ENCODE assay signal across 26 mouse cellular contexts in the genomic region with DNA sequence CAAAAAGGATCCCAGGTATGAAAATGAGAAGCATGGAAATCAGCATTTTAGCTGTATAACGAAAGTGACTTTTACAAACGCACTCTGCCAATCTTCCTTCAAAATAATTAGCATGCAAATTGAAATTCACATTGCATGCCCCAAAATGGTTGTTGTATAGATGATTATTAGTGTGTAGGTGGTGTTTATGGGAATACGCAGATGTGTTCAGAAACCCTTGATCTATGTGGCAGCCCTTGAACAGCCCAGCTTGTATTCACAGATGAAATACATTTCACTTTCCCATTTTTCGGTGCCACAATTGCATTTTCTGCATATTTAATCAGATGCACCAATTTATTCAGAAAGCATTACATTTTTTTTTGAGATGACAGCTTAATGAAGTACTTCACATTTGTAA.
"Had no signal": no experiment of that assay in that cellular context is flagged by ENCODE, and none has a peak within 500 bp of the region (broad histone marks: within the 10 kb centered on the region; RNA-seq: fewer than 3 reads in every experiment).

No protein-coding gene starts in this region.

- H3K9ac ChIP-seq: heart, embryonic 13.5 days; heart, embryonic 15.5 days; hindbrain, embryonic 13.5 days; hindbrain, embryonic 15.5 days; limb, embryonic 12.5 days; liver, embryonic 13.5 days; liver, embryonic 15.5 days had no signal

- H3K27ac ChIP-seq: heart, adult 2 months; heart, embryonic 13.5 days; heart, embryonic 15.5 days; hindbrain, embryonic 13.5 days; hindbrain, embryonic 15.5 days; hindbrain, postnatal 0 days; layer of hippocampus, adult 2 months; left cerebral cortex, adult 2 months; limb, embryonic 10.5 days; limb, embryonic 12.5 days; liver, embryonic 13.5 days; liver, embryonic 15.5 days had no signal

- H3K4me1 ChIP-seq: hindbrain, embryonic 15.5 days; liver, embryonic 13.5 days; liver, embryonic 15.5 days had no signal

- DNase-seq: gastrocnemius, postnatal 14 days; gastrocnemius, postnatal 36 days; heart, adult 11 months; heart, adult 2 months; heart, postnatal 14 days; heart, postnatal 36 days; kidney, adult 11 months; kidney, adult 8-10 months; kidney, postnatal 10 days; kidney, postnatal 25 days; kidney, postnatal 4 days; liver; liver, embryonic 13.5 days had no signal

- H3K4me3 ChIP-seq: heart, adult 2 months; heart, embryonic 13.5 days; heart, embryonic 15.5 days; hindbrain, embryonic 13.5 days; hindbrain, embryonic 15.5 days; layer of hippocampus, adult 2 months; left cerebral cortex, adult 2 months; limb, embryonic 10.5 days; limb, embryonic 12.5 days; liver, embryonic 13.5 days; liver, embryonic 15.5 days had no signal

- H3K36me3 ChIP-seq: heart, embryonic 13.5 days; heart, embryonic 15.5 days; hindbrain, embryonic 13.5 days; hindbrain, embryonic 15.5 days; limb, embryonic 10.5 days; limb, embryonic 12.5 days; liver, embryonic 13.5 days; liver, embryonic 15.5 days had no signal

- H3K27me3 ChIP-seq: heart, embryonic 13.5 days; heart, embryonic 15.5 days; hindbrain, embryonic 13.5 days; hindbrain, embryonic 15.5 days; limb, embryonic 12.5 days; liver, embryonic 13.5 days; liver, embryonic 15.5 days had no signal

- H3K4me2 ChIP-seq: heart, embryonic 11.5 days; heart, embryonic 13.5 days; heart, embryonic 15.5 days; hindbrain, embryonic 13.5 days; hindbrain, embryonic 15.5 days; limb, embryonic 12.5 days; liver, embryonic 11.5 days; liver, embryonic 13.5 days; liver, embryonic 15.5 days had no signal

- H3K9me3 ChIP-seq: heart, embryonic 13.5 days; heart, embryonic 15.5 days; hindbrain, embryonic 13.5 days; hindbrain, embryonic 15.5 days; limb, embryonic 10.5 days; limb, embryonic 12.5 days; liver, embryonic 13.5 days; liver, embryonic 15.5 days had no signal

- ATAC-seq: hindbrain, postnatal 0 days; intestine, embryonic 16.5 days had no signal
